Mouse (Mus musculus) gastrocnemius, postnatal 36 days (tissue): ENCODE results near the gene Pigz. TPM values are rescaled to one million over a fixed set of nuclear protein-coding genes. Genes with fewer than 3 reads are reported as not detected.
"Not testable (repeated sequence)": the region's sequence is repeated elsewhere in the genome, so short reads cannot be mapped to it uniquely, and the experiment has no call there.

Source experiments
- DNase-seq, 2 experiments: peaks; one replicate each; pipeline ENCODE4 v3.0.0; 2022
- intact Hi-C: fragments of 180-260 bp; cut with DNase I; formaldehyde crosslinking; loops from one replicate; pipeline ENCODE4 v1.15.1; 2025
- total RNA-seq, 2 experiments: library from RNA; stranded (reverse); gene quantifications; 2 replicates each; pipeline ENCODE4 v1.2.3; 2021

Gene Pigz
- total RNA-seq, 2 experiments from 2014 or later = 0.37 to 0.94 TPM

GRCm38 (mm10) chr16:31927412-31927811 lies 6.2 kb upstream of the Pigz start:
- DNase-seq = no peak
- intact Hi-C loops = no loop called here

- intact Hi-C loops = no loop called here
- DNase-seq = no peak
Measured at GRCm38 (mm10) chr16:31931330-31931729, 2.3 kb upstream of the Pigz start.

- no peak for DNase-seq
- intact Hi-C loops = no loop called here
Measured at GRCm38 (mm10) chr16:31932255-31932654, 1.4 kb upstream of the Pigz start.

- intact Hi-C loops = no loop called here
- peak; percentile 79 to 83 for DNase-seq
Measured at GRCm38 (mm10) chr16:31932840-31933697, 582 bp upstream of the Pigz start.

- intact Hi-C loops = no loop called here
- no peak for DNase-seq
Measured at GRCm38 (mm10) chr16:31934550-31935010, 929 bp downstream of the Pigz start.

GRCm38 (mm10) chr16:31935091-31935979 lies 1.7 kb downstream of the Pigz start:
- no peak for DNase-seq
- intact Hi-C loops = no loop called here

- no peak for DNase-seq
- intact Hi-C loops = no loop called here
Measured at GRCm38 (mm10) chr16:31936568-31936967, 2.9 kb downstream of the Pigz start.

- intact Hi-C loops = no loop called here
- DNase-seq = no peak
Measured at GRCm38 (mm10) chr16:31938856-31939255, 5.2 kb downstream of the Pigz start.

GRCm38 (mm10) chr16:31940586-31940985 lies 6.9 kb downstream of the Pigz start:
- intact Hi-C loops = no loop called here
- DNase-seq = no peak

- intact Hi-C loops = no loop called here
- peak; percentile 57 to 66 for DNase-seq
Measured at GRCm38 (mm10) chr16:31943980-31944379, 10.3 kb downstream of the Pigz start.

- intact Hi-C loops = no loop called here
- no peak for DNase-seq
Measured at GRCm38 (mm10) chr16:31944698-31945255, 11.1 kb downstream of the Pigz start.

GRCm38 (mm10) chr16:31945372-31945771 lies 11.7 kb downstream of the Pigz start:
- DNase-seq = no peak
- intact Hi-C loops = no loop called here

GRCm38 (mm10) chr16:31945986-31946385 lies 12.3 kb downstream of the Pigz start:
- intact Hi-C loops, DNase-seq: not testable (repeated sequence)

GRCm38 (mm10) chr16:31947333-31947732 lies 13.7 kb downstream of the Pigz start:
- intact Hi-C loops = no loop called here
- DNase-seq = no peak

GRCm38 (mm10) chr16:31947901-31948316 lies 14.3 kb downstream of the Pigz start:
- DNase-seq = no peak

GRCm38 (mm10) chr16:31948345-31948774 lies 14.7 kb downstream of the Pigz start, which contains the start of the genes 0610012G03Rik and Ncbp2:
0610012G03Rik (minus strand) TSS chr16:31948494.
Ncbp2 (plus strand) TSS chr16:31948513.
- peak; percentile 92 to 94 for DNase-seq
- intact Hi-C loops = loop anchor here (2.0 kb wide), 1 partner anchor 54 kb away; the partner anchor contains the start of gene Senp5

More at GRCm38 (mm10) chr16:31947901-31948316, 14.3 kb downstream of the Pigz start:
- intact Hi-C loops = loop anchor here (2.0 kb wide), 1 partner anchor 55 kb away; the partner anchor contains the start of gene Senp5

GRCm38 (mm10) chr16:31963224-31963623 lies 29.6 kb downstream of the Pigz start:
- no peak for DNase-seq
- intact Hi-C loops = no loop called here

GRCm38 (mm10) chr16:31975258-31975657 lies 41.6 kb downstream of the Pigz start:
- no peak for DNase-seq
- intact Hi-C loops = no loop called here

- no peak for DNase-seq
- intact Hi-C loops = no loop called here
Measured at GRCm38 (mm10) chr16:31979501-31979900, 45.9 kb downstream of the Pigz start.

GRCm38 (mm10) chr16:31980946-31981345 lies 47.3 kb downstream of the Pigz start:
- DNase-seq = no peak
- intact Hi-C loops = no loop called here
